Mouse (Mus musculus) large intestine, adult 2 months (tissue): Measurements from ENCODE around the gene Elf2. TPM values are rescaled to one million over a fixed set of nuclear protein-coding genes. Genes with fewer than 3 reads are reported as not detected.

Source experiments
- DNase-seq: peaks from one replicate; pipeline ENCODE4 v3.0.0-alpha.2; 2012; ENCODE audit warnings: low read depth, low spot score
- WGBS: fragments of 180-500 bp; shearing (Covaris S2); methylation state at CpG from one replicate; pipeline ENCODE4 v1.1.7; 2018; 5-methylcytosine and 5-hydroxymethylcytosine counted together
- polyA plus RNA-seq: library from polyadenylated mRNA; depleted of rRNA; stranded (reverse); fragments of >200 nt; gene quantifications from 2 replicates; pipeline ENCODE4 v1.2.3, GENCODE M21; 2012

Gene Elf2
- polyA plus RNA-seq, 1 experiment: 19.9 TPM

- WGBS: 84% methylated on average over 11 of the region's 11 CpGs
- DNase-seq: no peak
Observed at GRCm38 (mm10) chr3:51249460-51249859, 91.0 kb downstream of the Elf2 start.

- no peak for DNase-seq
- 89% methylated on average over 6 of the region's 6 CpGs for WGBS
Observed at GRCm38 (mm10) chr3:51248600-51248999, 91.9 kb downstream of the Elf2 start.

- no peak for DNase-seq
- 73% methylated on average over 16 of the region's 16 CpGs for WGBS
Observed at GRCm38 (mm10) chr3:51247704-51248103, 92.8 kb downstream of the Elf2 start.

DNA sequence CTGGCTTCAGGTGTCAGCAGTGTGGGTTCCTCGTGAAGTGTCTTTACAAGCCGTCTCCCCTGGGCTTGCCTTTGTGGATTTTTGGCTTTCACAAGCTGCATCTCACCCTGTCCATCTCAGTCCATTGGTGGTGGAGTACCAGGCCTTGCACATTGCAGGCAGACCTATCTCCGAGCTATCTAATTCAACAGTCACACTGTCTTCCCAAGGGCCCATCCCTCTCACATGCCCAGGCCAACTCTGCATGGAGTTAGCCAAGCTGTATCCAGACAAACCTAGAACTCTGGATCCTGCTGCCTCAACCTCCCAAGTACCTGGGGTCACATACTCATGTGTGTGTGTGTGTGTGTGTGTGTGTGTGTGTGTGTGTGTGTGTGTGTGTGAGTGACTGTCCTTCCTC lies 100.9 kb downstream of the Elf2 start:
- WGBS: 98% methylated on average over 3 of the region's 3 CpGs
- no peak for DNase-seq

DNA sequence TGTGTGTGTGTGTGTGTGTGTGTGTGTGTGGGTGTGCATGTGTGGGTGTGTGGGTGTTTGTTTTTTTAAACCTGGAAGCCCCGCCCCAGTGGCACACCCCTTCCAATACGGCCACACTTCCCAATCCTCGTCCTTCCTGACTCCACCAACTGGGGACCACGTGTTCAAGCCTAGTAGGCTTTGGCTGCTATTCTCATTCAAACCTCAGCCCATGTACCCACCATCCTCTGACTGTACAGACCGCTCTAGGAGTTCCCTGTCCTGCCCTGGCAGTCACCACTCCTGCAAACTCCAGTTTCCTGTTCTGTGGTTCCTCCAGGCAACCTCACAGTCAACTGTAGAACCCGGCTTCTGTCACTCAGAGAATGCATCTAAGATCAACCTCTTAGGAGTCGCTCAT lies 101.9 kb downstream of the Elf2 start:
- 57% methylated on average over 7 of the region's 7 CpGs for WGBS
- DNase-seq: no peak

GRCm38 (mm10) chr3:51234752-51235055 lies 105.8 kb downstream of the Elf2 start:
- WGBS: 52% methylated on average over 5 of the region's 5 CpGs
- no peak for DNase-seq

- 20% methylated on average over 13 of the region's 13 CpGs for WGBS
Observed at GRCm38 (mm10) chr3:51233918-51234751, 106.3 kb downstream of the Elf2 start.

DNA sequence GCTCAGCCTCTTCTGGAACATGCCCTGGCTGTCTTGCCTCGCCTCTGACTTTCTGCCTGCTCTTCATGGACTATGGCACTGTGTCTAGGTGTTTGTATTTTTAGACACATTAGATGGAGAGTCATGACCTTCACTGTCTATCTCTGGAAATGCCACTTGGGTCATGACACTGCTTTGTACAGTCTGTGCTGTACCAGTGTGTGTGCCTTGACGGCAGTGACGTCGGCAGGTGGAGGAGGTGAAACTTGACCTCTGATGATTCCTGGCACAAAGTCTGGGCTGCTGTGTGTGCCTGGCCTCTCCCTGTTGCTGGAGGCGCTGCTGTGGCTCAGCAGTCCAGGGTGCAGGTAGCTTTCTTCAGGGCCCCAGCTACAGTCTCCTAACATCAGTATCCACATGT lies 107.0 kb downstream of the Elf2 start:
- DNase-seq: peak; percentile 74
- WGBS: 26% methylated on average over 5 of the region's 5 CpGs

More at GRCm38 (mm10) chr3:51233918-51234751, 106.3 kb downstream of the Elf2 start:
- DNase-seq: peak; percentile 59

DNA sequence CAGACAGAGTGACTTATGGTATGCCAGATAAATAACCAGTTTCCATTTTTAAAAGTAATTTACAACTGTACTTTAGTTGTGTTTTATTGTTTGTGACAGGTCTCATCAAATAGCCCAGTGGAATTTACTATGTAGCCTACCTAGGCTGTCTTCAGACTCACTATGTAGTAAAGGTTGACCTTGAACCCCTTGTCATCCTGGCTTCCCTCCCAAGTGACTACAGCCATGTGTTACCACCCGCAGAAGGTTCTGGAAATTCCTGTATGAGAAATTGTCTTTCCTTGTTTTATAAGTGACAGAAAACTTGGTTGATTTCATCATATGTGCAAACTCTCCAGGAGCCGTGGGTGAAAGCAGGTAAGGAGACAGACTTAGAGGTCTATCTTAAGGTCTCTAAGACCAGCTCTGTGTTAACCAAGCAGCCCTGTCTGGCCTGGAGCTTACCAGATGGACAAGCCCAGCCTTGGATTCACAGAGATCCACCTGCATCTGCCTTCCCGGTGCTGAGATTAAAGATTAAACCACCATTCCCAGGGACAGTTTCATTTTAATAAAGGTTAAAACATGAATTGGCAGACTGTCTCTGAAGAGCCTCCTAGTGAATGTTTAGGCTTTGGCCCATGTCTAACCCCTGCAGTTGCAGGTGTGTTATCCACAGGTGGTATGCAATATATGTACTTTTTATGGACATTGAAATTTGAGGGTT lies 108.1 kb downstream of the Elf2 start:
- 35% methylated on average over 3 of the region's 3 CpGs for WGBS

DNA sequence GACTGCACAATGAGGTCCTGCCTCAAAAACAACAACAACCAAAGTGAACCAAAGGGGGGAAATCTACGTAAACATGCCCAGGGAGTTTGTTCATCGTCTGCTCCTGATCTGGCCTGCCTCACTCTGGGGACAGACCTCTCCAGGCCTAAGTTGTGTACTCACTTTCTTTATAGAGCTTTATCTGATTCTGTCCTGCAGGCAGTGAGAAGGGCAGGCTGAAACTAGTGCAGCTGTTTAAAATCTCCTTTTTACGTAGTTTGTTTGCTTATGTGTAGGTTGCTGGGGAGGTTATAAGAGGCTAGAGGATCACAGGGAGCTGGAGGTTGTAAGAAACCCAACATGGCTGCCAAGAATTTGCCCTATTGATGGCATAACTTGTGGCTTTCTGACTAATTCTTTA lies 109.0 kb downstream of the Elf2 start:
- 50% methylated on average over 3 of the region's 3 CpGs for WGBS
- no peak for DNase-seq

More for the DNA sequence above, 108.1 kb downstream of the Elf2 start:
- DNase-seq: peak; percentile 59

- WGBS: 83% methylated on average over 5 of the region's 5 CpGs
- DNase-seq: no peak
Observed at GRCm38 (mm10) chr3:51230886-51231285, 109.6 kb downstream of the Elf2 start.

- 86% methylated on average over 6 of the region's 6 CpGs for WGBS
- no peak for DNase-seq
Observed at GRCm38 (mm10) chr3:51230146-51230835, 110.2 kb downstream of the Elf2 start.

DNA sequence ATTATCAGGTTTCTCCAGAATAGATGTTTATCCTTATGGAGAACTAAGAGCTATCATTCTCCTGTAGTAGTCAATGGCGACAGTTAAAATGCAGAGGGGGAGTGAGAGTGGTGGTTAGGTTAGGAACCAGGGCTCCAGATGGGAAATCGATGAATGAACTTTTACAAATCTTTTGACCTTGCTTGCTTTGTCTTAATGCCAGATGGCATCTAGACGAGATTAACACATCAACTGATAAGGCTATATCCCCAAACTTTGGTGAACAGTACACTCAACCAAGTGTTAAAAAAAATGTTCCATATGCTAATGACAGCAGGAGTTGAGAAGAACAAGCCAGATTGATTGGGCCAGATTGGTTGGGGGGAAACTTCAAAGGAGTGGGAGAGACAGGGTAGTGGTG lies 111.2 kb downstream of the Elf2 start:
- 84% methylated on average over 3 of the region's 3 CpGs for WGBS
- no peak for DNase-seq

- DNase-seq: no peak
- WGBS: 82% methylated on average over 9 of the region's 9 CpGs
Observed at GRCm38 (mm10) chr3:51228821-51229205, 111.7 kb downstream of the Elf2 start.

DNA sequence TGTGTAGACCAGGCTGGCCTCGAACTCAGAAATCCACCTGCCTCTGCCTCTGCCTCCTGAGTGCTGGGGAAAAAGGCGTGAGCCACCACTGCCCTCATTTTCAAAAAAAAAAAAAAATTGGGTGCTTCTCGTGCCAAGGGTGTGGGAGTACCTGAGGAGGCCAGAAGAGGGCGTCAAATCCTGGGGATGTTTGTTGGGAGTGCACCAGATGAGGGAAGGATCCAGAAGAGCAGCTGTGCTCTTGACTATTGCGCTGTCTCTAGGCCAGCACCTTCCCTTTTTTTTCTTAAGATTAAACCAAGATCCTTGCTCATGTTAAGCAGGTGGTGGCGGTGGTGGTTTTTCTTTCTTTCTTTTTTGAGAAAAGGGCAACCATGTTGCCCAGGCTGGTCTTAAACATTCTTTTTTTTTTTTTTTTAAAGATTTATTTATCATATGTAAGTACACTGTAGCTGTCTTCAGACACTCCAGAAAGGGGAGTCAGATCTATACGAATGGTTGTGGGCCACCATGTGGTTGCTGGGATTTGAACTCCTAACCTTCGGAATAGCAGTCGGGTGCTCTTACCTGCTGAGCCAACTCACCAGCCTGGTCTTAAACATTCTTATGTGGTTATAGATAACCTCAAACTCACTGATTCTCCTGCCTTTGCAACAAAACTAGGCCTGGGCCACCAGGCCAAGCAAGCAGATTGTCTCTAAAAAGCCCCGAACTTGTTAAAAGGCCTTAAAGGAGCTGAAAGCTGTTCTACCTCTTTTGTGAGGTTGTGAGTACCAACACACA lies 112.2 kb downstream of the Elf2 start:
- WGBS: 66% methylated on average over 10 of the region's 10 CpGs
- no peak for DNase-seq

GRCm38 (mm10) chr3:51226601-51227000 lies 113.9 kb downstream of the Elf2 start:
- 80% methylated on average over 3 of the region's 3 CpGs for WGBS
- DNase-seq: no peak

- 89% methylated on average over 10 of the region's 10 CpGs for WGBS
- DNase-seq: no peak
Observed at GRCm38 (mm10) chr3:51225979-51226378, 114.5 kb downstream of the Elf2 start.

- 2% methylated on average over 39 of the region's 39 CpGs for WGBS
- DNase-seq: no peak
Observed at GRCm38 (mm10) chr3:51225226-51225750, 115.2 kb downstream of the Elf2 start.

GRCm38 (mm10) chr3:51224363-51225225 lies 115.9 kb downstream of the Elf2 start, which contains the start of gene Noct:
Gene Noct, plus strand, starts transcription at chr3:51224447.
- WGBS: under 1% methylated on average over 100 of the region's 100 CpGs
- no peak for DNase-seq
